Mouse (Mus musculus) adrenal gland, postnatal 36 days (tissue): Measurements from ENCODE around the gene Csdc2. TPM values are rescaled to one million over a fixed set of nuclear protein-coding genes. Genes with fewer than 3 reads are reported as not detected.
"Not testable (repeated sequence)": the region's sequence is repeated elsewhere in the genome, so short reads cannot be mapped to it uniquely, and the experiment has no call there.

Source experiments
- DNase-seq, 2 experiments: peaks; one replicate each; pipeline ENCODE4 v3.0.0; 2021; ENCODE audit warnings: mixed read lengths in 1 of 2
- long read RNA-seq, 2 experiments: library from polyadenylated mRNA; stranded (forward); transcript quantifications; one replicate each; pipeline ENCODE4 v2.0.0; 2021; ENCODE audit warnings: borderline sequencing depth in 2 of 2
- total RNA-seq, 2 experiments: library from RNA; stranded (reverse); gene quantifications; 2 replicates each; pipeline ENCODE4 v1.2.3; 2021

The Csdc2 gene
- total RNA-seq, result 10 to 100 TPM; 12.4 to 16.0 TPM
- long read RNA-seq, experiment 1, transcript Csdc2-201 (4 exons, 2,490 nt), result major isoform, 7 of 8 reads
- long read RNA-seq, experiment 1, partial matches to known transcripts, result 0 of 8 reads
- long read RNA-seq, experiment 1, other reads (novel, unspliced or antisense), result 1 of 8 reads
- long read RNA-seq, experiment 2, transcript Csdc2-201 (4 exons, 2,490 nt), result major isoform, 11 of 13 reads
- long read RNA-seq, experiment 2, partial matches to known transcripts, result 1 of 13 reads
- long read RNA-seq, experiment 2, other reads (novel, unspliced or antisense), result 1 of 13 reads

- peak; percentile 70 to 76 for DNase-seq
Observed at GRCm38 (mm10) chr15:81936679-81937078, at the start of gene Csdc2. Csdc2 (plus strand) TSS chr15:81936759.

DNA sequence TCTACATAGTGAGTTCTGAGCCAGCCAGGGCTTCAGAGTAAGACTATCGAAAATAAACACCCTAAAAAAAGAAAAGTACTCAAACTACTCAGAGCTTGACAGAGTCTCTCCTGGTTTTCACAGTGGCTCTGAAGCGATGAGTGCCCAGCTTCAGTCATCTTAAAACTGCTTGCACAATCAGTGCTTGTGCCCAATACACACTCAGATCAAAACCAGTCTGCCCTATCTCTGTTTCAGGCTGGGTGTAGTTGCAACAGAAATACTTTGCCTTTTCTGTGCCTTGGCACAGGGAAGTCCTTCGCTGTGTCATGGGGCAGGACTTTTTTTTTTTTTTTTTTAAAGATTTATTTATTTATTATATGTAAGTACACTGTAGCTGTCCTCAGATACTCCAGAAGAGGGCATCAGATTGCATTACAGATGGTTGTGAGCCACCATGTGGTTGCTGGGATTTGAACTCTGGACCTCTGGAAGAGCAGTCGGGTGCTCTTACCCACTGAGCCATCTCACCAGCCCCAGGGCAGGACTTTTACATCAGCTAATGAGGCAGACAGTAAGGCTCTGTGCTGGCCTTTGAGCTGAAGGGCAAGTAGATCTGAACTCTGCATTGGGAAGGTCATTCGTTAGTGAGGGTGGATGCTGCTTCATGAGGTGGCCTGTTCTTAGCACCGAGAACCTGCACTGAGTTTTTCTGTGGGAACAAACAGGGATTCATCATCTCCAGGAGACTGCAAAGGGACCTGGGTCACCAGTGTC, 49.6 kb upstream of the Csdc2 start:
- DNase-seq, result no peak

DNA sequence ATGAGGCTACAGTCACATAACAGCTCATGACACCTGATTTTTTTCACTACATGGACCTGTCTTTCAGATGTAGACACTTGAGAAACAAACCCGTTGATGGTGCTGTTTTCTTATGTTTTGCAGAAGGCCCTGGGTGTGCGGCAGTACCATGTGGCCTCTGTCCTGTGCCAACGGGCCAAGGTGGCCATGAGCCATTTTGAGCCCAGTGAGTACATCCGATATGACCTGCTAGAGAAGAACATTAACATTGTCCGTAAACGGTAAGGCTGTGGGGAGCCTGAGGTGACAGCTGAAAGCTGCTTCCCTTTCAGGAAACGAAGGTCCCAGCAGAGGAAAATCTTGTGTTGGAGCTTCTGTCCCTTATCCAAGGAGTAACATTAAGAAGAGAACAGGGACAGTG, 47.4 kb upstream of the Csdc2 start:
- DNase-seq, result no peak

- DNase-seq, result no peak
Observed at GRCm38 (mm10) chr15:81891140-81891802, 45.3 kb upstream of the Csdc2 start.

DNA sequence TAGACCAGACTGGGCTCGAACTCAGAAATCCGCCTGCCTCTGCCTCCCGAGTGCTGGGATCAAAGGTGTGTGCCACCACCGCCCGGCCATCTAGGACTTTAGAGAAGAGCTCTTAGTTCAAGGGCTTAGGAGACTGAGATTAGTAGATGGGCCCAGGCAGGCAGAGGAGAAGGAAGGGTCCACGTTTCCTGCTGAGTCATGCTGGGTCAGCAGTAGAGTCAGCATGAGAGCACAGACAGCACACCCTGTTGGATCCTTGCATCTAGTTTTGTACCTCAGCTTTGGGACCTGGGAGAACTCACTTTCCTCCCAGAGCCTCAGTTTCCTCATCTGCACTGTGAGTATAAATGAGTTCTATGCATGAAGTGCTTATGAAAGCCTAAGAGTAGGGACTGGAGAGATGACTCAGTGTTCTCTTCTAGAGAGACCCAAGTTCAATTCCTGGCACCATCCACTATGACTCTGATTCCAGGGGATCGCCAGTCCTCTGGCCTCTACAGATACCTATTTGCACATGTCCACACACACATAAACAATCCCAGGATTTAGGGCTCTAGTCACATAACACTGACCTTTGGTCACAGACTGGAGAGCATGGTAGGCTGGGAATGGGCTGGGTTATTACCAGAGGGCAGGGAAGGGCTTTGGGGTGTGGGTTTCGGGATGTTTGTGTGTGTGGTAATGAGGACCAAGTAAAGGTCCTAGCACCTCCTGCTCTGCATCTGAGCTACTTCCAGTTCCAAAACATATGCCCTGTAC, 44.6 kb upstream of the Csdc2 start:
- DNase-seq, result no peak

DNA sequence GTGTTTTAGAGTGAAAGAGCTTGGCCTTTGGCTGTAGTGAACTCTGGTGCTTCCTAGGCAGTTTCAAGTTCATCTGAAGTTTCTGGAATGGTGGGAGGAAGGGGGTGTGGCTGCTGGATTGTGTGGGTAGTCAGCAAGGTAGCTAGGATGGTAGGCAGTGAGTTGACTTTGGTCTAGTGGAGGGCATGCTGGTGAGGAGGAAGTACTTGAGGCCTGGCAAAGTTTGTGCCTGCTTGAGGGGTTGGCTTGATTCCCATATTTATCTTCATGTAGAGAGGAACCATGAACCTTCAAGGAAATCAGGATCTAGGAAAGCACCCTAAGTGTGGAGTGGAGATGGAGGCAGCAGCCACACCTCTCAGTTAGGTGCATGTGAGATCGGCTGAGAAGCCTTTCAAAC, 42.6 kb upstream of the Csdc2 start:
- DNase-seq, result no peak

DNA sequence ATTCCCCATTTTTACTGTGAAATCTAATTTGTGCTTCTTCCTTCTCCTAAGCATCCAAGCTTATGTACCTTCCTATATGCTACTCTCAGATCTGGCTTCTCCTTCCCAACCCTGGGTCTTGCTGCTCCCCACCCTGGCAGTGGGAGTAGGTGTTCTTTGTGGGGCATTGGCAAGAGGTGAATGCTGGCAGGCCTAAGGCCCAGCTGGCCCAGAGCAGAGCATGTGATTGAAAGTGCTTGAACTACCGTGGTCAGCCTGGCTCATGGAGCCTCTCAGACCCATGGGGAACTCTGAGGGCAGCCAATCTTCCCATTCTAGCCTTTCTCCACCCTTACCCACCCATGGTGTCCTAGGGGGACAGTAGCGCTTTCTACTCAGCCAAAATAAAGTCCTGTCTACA, 40.2 kb upstream of the Csdc2 start:
- no peak for DNase-seq

- DNase-seq, result no peak
Observed at GRCm38 (mm10) chr15:81897607-81898285, 38.8 kb upstream of the Csdc2 start.

- no peak for DNase-seq
Observed at GRCm38 (mm10) chr15:81898751-81899150, 37.8 kb upstream of the Csdc2 start.

- DNase-seq, result peak; percentile 70 to 83
Observed at GRCm38 (mm10) chr15:81904939-81905338, 31.6 kb upstream of the Csdc2 start.

- DNase-seq, result no peak
Observed at GRCm38 (mm10) chr15:81907953-81908352, 28.6 kb upstream of the Csdc2 start.

DNA sequence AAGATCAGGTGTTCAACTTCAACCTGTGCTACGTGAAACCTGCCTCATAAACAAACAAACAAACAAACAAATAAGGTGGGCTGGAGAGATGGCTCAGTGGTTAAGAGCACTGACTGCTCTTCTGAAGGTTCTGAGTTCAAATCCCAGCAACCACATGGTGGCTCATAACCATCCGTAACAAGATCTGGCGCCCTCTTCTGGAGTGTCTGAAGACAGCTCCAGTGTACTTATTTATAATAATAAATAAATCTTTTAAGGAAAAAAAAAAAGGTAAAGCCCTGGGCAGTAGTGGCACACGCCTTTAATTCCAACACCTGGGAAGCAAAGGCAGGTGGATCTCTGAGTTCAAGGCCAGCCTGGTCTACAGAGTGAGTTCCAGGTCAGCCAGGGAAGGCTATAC, 27.8 kb upstream of the Csdc2 start:
- DNase-seq, result not testable (repeated sequence)

GRCm38 (mm10) chr15:81912498-81912897, 24.1 kb upstream of the Csdc2 start:
- peak in 1 of 2 experiments; percentile 16 for DNase-seq

DNA sequence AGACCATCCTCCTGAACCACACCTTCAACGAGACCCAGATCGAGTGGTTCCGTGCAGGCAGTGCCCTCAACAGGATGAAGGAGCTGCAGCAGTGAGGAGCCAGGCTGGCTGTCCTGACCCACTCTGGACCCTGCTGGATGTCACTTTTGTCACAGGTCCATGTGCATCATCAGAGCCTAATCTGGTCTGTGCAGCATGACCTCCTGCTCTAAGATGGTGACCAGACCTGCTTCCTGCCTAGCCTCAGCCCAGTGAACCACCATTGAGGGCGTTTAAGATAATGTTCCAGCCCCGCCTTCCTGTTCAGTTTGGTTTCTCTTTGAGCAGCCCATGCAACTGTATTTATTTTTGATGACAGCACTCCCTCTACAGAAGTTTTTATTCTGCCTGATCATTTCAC, 21.9 kb upstream of the Csdc2 start:
- DNase-seq, result no peak

- no peak for DNase-seq
Observed at GRCm38 (mm10) chr15:81915663-81916062, 20.9 kb upstream of the Csdc2 start.

DNA sequence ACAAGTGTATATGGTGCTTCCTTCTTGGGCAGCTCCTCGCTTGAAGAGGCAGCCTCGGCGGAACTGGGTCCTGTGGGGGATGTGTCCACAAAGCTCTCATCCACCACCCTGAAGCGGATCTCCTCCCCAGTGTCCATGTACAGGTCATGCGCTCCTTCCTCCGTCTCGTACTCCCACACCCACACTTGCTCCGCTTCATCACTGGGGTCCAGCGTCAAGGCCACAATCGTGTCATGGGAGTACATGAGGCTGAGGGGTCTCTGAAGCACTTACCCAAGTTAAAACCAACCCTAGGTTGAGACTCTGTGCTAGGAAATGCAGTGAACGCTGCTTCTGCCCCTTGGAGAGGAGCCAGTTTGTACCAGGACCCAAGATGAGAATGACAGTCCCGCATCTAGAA, 19.4 kb upstream of the Csdc2 start:
- DNase-seq, result no peak

GRCm38 (mm10) chr15:81917621-81918463, 18.7 kb upstream of the Csdc2 start:
- peak; percentile 82 to 89 for DNase-seq

DNA sequence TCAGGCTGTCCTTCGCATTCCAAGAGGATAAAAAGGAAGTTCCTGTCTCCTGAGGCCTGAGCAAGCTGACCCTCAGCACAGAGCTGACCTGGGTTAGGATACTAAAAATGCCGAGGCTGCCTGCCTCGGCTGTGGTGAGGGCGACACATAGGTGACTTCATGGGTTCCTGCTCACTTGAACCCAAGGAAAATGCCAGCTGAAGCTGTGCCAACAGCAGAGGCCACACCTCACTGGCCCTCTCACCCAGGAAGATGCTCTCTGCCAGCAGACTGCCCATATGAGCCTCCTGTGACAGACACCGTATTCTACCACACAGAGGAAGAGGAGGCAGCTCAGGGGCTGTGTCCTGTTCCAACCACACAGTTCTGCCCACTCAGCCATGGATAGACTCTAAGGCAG, 17.5 kb upstream of the Csdc2 start:
- no peak for DNase-seq

GRCm38 (mm10) chr15:81920546-81921217, 15.9 kb upstream of the Csdc2 start:
- DNase-seq, result no peak

- no peak for DNase-seq
Observed at GRCm38 (mm10) chr15:81921255-81921654, 15.3 kb upstream of the Csdc2 start.
